Mouse (Mus musculus) layer of hippocampus, adult 9-11 months (tissue): ENCODE results near the gene Hgf.

Experiments
- DNase-seq: peaks from one replicate; pipeline ENCODE4 v3.0.0; 2022

The Hgf gene

DNA sequence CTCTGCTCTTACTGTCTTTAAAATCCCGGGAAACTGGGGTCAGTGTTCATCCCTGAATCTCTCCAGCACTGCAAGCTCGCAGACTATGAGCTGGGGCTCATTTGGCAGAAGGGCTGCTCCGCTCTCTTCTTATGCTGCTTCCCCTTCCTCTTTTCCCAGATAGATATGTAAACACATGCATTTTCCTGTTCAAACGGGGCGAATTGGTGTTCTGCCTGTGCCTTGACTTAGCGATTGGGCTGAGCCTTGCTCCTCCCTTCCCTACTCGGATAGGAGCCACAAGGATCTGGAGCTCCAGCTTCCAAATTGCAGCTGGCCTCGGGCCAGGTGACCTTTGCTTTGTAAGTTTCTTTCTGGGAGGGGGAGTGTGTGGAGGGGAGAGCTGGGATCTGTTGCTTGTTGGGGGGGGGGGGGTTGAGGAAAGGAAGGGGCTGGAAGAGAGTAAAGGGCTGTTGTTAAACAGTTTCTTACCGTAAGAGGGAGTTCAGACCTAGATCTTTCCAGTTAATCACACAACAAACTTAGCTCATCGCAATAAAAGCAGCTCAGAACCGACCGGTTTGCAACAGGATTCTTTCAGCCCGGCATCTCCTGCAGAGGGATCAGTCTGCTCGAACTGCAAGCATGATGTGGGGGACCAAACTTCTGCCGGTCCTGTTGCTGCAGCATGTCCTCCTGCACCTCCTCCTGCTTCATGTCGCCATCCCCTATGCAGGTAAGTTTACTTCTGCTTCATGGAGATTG lies at the start of gene Hgf:
Gene Hgf (plus strand): TSS at position 192 of the 744 bp plus-strand sequence.
- DNase-seq: no peak

GRCm38 (mm10) chr5:16506702-16507350 lies 46.5 kb upstream of the Hgf start:
- DNase-seq: no peak

GRCm38 (mm10) chr5:16531619-16532277 lies 21.5 kb upstream of the Hgf start:
- DNase-seq: no peak

- DNase-seq: no peak
Observed at GRCm38 (mm10) chr5:16538067-16538466, 15.2 kb upstream of the Hgf start.

DNA sequence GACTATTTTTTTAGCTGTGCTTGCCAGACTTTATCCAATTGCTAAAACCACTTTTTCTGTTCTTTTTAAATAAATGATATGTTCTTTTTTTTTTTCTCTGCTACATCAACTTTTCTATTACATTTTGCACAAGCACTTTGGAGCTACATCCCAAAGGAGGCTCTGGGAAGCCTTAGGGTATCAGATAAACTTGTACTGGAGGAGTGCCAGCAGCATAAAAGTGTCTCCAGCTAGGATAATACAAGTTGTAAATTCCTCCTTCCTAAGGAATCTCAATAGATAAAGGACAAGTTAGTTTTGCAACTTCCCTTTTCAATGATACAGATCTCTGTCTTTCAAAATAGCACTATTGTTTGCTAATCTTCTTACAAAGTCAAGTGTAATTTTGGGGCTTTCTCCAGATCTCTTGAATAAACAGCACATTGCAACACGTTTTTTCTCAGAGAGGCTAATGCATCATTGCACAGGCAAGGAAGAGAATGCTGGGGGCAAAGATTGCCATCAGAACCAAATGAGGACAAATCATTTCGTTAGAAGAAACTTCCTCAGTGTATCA lies 11.7 kb upstream of the Hgf start:
- no peak for DNase-seq

GRCm38 (mm10) chr5:16547490-16547889 lies 5.8 kb upstream of the Hgf start:
- no peak for DNase-seq

- no peak for DNase-seq
Observed at GRCm38 (mm10) chr5:16552647-16553046, 648 bp upstream of the Hgf start.

- DNase-seq: no peak
Observed at GRCm38 (mm10) chr5:16560247-16560646, 7.0 kb downstream of the Hgf start.

GRCm38 (mm10) chr5:16568997-16569396 lies 15.7 kb downstream of the Hgf start:
- DNase-seq: no peak

GRCm38 (mm10) chr5:16577882-16578742 lies 24.8 kb downstream of the Hgf start:
- DNase-seq: no peak

- no peak for DNase-seq
Observed at GRCm38 (mm10) chr5:16595699-16596098, 42.4 kb downstream of the Hgf start.

DNA sequence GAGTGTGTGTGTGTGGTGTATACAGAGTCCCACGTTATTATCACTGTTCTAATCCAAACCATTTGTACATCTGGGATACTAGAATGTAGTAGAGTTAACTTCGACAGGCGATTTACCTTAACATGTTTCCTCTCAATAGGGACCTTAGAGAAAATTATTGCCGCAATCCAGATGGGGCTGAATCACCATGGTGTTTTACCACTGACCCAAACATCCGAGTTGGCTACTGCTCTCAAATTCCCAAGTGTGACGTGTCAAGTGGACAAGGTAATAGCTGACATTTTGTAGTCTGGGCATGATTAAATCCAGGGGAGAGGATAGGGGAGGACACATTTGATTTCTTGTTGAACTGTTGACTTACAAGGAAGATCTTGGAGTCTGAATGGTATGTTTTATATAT lies 44.7 kb downstream of the Hgf start:
- no peak for DNase-seq

- DNase-seq: no peak
Observed at GRCm38 (mm10) chr5:16601463-16601862, 48.2 kb downstream of the Hgf start.

DNA sequence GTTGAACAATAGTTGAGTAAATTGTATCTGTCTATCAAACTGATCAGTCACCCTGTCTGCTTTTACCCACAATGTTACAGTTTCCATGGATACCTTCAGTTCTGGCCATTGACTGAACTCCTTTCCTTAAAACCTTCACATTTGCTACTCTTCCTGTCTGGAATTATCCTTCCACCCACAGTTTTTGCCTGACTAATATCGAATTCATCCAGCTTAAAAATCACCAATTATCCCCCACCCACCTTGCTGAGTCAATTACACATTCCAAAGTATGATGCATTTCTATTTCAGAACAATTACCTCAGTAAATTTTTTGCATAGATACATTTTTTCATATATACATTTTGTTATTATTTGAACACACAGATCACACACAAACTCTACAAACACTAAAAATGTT lies 79.7 kb downstream of the Hgf start:
- no peak for DNase-seq

- no peak for DNase-seq
Observed at GRCm38 (mm10) chr5:16646417-16646816, 93.1 kb downstream of the Hgf start.

- no peak for DNase-seq
Observed at GRCm38 (mm10) chr5:16647701-16648100, 94.4 kb downstream of the Hgf start.

DNA sequence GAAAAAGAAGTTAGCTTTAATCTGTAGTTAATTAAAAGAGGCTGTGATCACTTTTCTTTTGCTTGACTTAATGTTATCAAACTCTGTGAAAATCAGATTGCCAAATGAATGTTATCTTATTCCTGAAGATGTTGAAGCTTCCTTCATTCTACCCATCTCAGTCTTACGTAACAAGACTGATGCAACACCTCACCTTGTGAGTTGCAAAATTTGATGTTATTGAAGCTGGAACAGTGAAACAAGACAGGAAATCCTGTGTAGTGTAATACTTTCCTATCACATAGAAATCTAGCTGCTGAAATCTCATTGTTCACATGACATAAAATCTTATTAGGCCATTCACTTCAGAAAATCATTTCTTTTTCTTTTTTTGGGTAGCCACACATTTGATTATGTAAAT lies 96.9 kb downstream of the Hgf start:
- DNase-seq: no peak

DNA sequence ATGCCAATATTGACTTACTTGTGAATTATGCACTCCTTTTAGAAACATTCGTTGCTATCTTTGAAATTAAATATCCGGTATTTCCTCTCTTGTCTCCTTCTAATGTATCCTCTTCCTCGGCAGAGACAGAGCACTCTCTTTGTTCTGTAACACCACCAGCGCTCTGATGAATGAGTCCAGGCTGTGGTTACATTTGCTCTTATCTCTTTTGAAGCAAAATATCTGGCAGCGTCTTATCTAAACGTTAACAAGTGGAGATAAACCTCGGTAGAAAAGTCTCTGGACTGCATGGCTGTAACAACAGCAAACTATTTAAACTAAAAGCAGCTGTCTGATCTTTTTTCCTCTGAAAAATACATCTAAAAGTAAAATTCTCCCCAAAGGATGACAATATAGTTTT lies 100.7 kb downstream of the Hgf start:
- DNase-seq: no peak
